26 mouse cellular contexts compared by ENCODE assay signal in the genomic region with DNA sequence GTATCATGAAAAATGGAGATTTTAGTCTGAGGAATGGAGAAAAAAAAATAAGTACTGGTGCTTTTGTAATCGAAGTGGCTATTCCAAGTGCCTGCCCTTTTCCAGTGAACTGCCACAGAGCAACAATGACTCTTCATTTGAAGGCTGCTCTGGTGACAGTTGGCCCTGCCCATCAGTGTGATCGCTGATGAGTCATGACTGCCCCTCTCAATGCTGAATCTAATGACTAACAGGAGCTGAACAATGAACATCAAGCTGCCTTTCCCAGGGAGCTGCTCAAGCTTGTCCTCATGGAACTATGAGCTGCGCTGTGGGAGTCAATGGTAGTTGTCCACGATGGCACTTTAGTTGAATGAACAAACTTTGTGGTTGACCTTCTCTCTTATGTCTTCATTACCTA.
DNase-seq lines count a peak whose midpoint lies in the region; ATAC-seq and TF ChIP-seq lines count a peak whose summit lies in the region.
"Had no signal": no experiment of that assay in that cellular context is flagged by ENCODE, and none has a peak within 500 bp of the region (broad histone marks: within the 10 kb centered on the region; RNA-seq: fewer than 3 reads in every experiment).

No protein-coding gene starts in this region.

- H3K27me3 ChIP-seq in hindbrain, embryonic 11.5 days (ENCODE audit: control insufficient read depth, insufficient read depth, low read length), result no peaks in the 10 kb centered on the region
- H3K27me3 ChIP-seq in hindbrain, postnatal 0 days (ENCODE audit: insufficient read depth, low read length), result no peaks in the 10 kb centered on the region
- H3K27me3 ChIP-seq: heart, embryonic 13.5 days; hindbrain, embryonic 15.5 days; intestine, embryonic 15.5 days; liver, embryonic 13.5 days; midbrain, embryonic 15.5 days; neural tube, embryonic 15.5 days had no signal

- H3K4me1 ChIP-seq in hindbrain, embryonic 11.5 days (replicated peaks; ENCODE audit: control insufficient read depth, insufficient read depth, low read length), result no peaks in the 10 kb centered on the region
- H3K4me1 ChIP-seq in hindbrain, postnatal 0 days (ENCODE audit: insufficient read depth, low read length), result no peaks in the 10 kb centered on the region
- H3K4me1 ChIP-seq: forebrain, embryonic 10.5 days; heart, embryonic 13.5 days; hindbrain, embryonic 15.5 days; intestine, embryonic 15.5 days; liver, embryonic 13.5 days; midbrain, embryonic 15.5 days; neural tube, embryonic 15.5 days had no signal

- intact Hi-C loops in left cerebral cortex, postnatal 4 days (cut with DNase I), result no loop called here

- H3K9ac ChIP-seq in hindbrain, embryonic 11.5 days (ENCODE audit: low read depth, low read length), result no peak overlapping the region
- no peak overlapping the region for H3K9ac ChIP-seq in hindbrain, postnatal 0 days (replicated peaks; ENCODE audit: low read length)
- H3K9ac ChIP-seq: heart, embryonic 13.5 days; hindbrain, embryonic 15.5 days; intestine, embryonic 15.5 days; liver, embryonic 13.5 days; midbrain, embryonic 15.5 days; neural tube, embryonic 15.5 days had no signal

- no peak for TF ChIP-seq CTCF in hindbrain, postnatal 0 days (IDR thresholded peaks at IDR 0.05; ENCODE audit: low read depth)

- H3K4me3 ChIP-seq in hindbrain, embryonic 11.5 days (ENCODE audit: low read depth, low read length), result no peak overlapping the region
- no peak overlapping the region for H3K4me3 ChIP-seq in hindbrain, postnatal 0 days (ENCODE audit: low read length)
- H3K4me3 ChIP-seq: embryonic facial prominence, embryonic 10.5 days; forebrain, embryonic 10.5 days; heart, embryonic 13.5 days; hindbrain, embryonic 15.5 days; intestine, embryonic 15.5 days; layer of hippocampus, adult 2 months; liver, embryonic 13.5 days; midbrain, embryonic 15.5 days; neural tube, embryonic 15.5 days had no signal

- 63% methylated on average over 4 of the region's 4 CpGs for WGBS in hindbrain, embryonic 11.5 days
- 48% methylated on average over 4 of the region's 4 CpGs for WGBS in hindbrain, postnatal 0 days

- no peak overlapping the region for H3K27ac ChIP-seq in hindbrain, embryonic 11.5 days (ENCODE audit: low read depth, low read length)
- no peak overlapping the region for H3K27ac ChIP-seq in hindbrain, postnatal 0 days
- H3K27ac ChIP-seq: embryonic facial prominence, embryonic 10.5 days; forebrain, embryonic 10.5 days; heart, embryonic 13.5 days; hindbrain, embryonic 15.5 days; intestine, embryonic 15.5 days; layer of hippocampus, adult 2 months; liver, embryonic 13.5 days; midbrain, embryonic 15.5 days; neural tube, embryonic 15.5 days; stomach, postnatal 0 days had no signal

- no peak; the same call in 1 of the 2 replicates for ATAC-seq in hindbrain, embryonic 11.5 days (ENCODE audit: low FRiP score)
- ATAC-seq in hindbrain, postnatal 0 days, result no peak
- ATAC-seq: intestine, embryonic 15.5 days; midbrain, embryonic 15.5 days had no signal

- H3K4me2 ChIP-seq in hindbrain, embryonic 11.5 days (replicated peaks; ENCODE audit: low read depth, low read length), result no peak overlapping the region
- H3K4me2 ChIP-seq in hindbrain, postnatal 0 days (ENCODE audit: low read depth, low read length), result no peak overlapping the region
- H3K4me2 ChIP-seq: heart, embryonic 13.5 days; hindbrain, embryonic 15.5 days; intestine, embryonic 15.5 days; liver, embryonic 13.5 days; midbrain, embryonic 15.5 days; neural tube, embryonic 15.5 days had no signal

- H3K9me3 ChIP-seq in hindbrain, embryonic 11.5 days (ENCODE audit: control insufficient read depth, low read length), result no peaks in the 10 kb centered on the region
- H3K9me3 ChIP-seq in hindbrain, postnatal 0 days (ENCODE audit: low read length), result peaks cover 4% of the 10 kb centered on the region; the same call in 1 of the 2 replicates
- H3K9me3 ChIP-seq: hindbrain, embryonic 15.5 days; intestine, embryonic 15.5 days; liver, embryonic 13.5 days; midbrain, embryonic 15.5 days; neural tube, embryonic 15.5 days had no signal

- H3K36me3 ChIP-seq in hindbrain, embryonic 11.5 days (ENCODE audit: control insufficient read depth, insufficient read depth, low read length), result no peaks in the 10 kb centered on the region
- no peaks in the 10 kb centered on the region for H3K36me3 ChIP-seq in hindbrain, postnatal 0 days (ENCODE audit: insufficient read depth, low read length)
- H3K36me3 ChIP-seq: embryonic facial prominence, embryonic 10.5 days; forebrain, embryonic 10.5 days; heart, embryonic 13.5 days; hindbrain, embryonic 15.5 days; intestine, embryonic 15.5 days; liver, embryonic 13.5 days; midbrain, embryonic 15.5 days; neural tube, embryonic 15.5 days had no signal

- peak; percentile 5 for DNase-seq in hindbrain, embryonic 11.5 days (ENCODE audit: low spot score)
- DNase-seq in hindbrain, postnatal 0 days (ENCODE audit: low spot score), result no peak
- peak; percentile 1 for DNase-seq in ZHBTc4 (ENCODE audit: low read depth, low spot score)
- DNase-seq in adrenal gland, postnatal 25 days, result peak; percentile 28
- peak; percentile 18 for DNase-seq in retina, postnatal 1 day
- DNase-seq in cerebellum, postnatal 25 days, result no peak
- DNase-seq in layer of hippocampus, adult 9-11 months, result no peak
- DNase-seq in left cerebral cortex, postnatal 4 days, result no peak
- DNase-seq: cerebellum, adult 11-12 months; gastrocnemius, postnatal 25 days; heart, adult 18-20 months; kidney, adult 8-10 months; kidney, postnatal 25 days; liver, embryonic 13.5 days; lung, adult 2 months; thymus, adult 2 months; thymus, postnatal 4 days had no signal

Comparison
In these comparisons a context has a peak if more than half of its experiments do, and no peak if none do; other contexts are left out.
1. DNase-seq: peak in hindbrain, embryonic 11.5 days (single experiment), ZHBTc4 (single experiment), adrenal gland, postnatal 25 days (single experiment) and retina, postnatal 1 day (single experiment); none in hindbrain, postnatal 0 days (single experiment), cerebellum, postnatal 25 days (0 of 2), layer of hippocampus, adult 9-11 months (single experiment) and left cerebral cortex, postnatal 4 days (single experiment).